Mouse (Mus musculus) liver, embryonic 15.5 days (tissue): ENCODE results near the gene Zfp697. TPM values are rescaled to one million over a fixed set of nuclear protein-coding genes. Genes with fewer than 3 reads are reported as not detected.
A peak's percentile ranks its signal among the peaks of the same experiment; 100 is the strongest.
"Not testable (repeated sequence)": the region's sequence is repeated elsewhere in the genome, so short reads cannot be mapped to it uniquely, and the experiment has no call there.

Experiments
- ATAC-seq: fragments of 200-750 bp; cut with Nextera tagmentation; 2 replicates; pipeline ENCODE4 v1.8.0; 2017; ENCODE audit warnings: moderate number of reproducible peaks, mild to moderate bottlenecking, moderate library complexity; ENCODE audit not compliant: insufficient read depth
- H3K27ac ChIP-seq: fragments of 300-500 bp; sonication (generic); replicated peaks from 2 replicates; pipeline ENCODE4 v1.5.1; 2015; ENCODE audit warnings: mild to moderate bottlenecking, inconsistent platforms
- H3K27me3 ChIP-seq: fragments of 300-500 bp; sonication (generic); 2 replicates; pipeline ENCODE4 v1.6.1; 2015; ENCODE audit warnings: mild to moderate bottlenecking, inconsistent platforms
- H3K36me3 ChIP-seq: fragments of 300-500 bp; sonication (generic); replicated peaks from 2 replicates; pipeline ENCODE4 v1.6.1; 2015; ENCODE audit warnings: moderate library complexity, mild to moderate bottlenecking, inconsistent platforms
- H3K4me1 ChIP-seq: fragments of 300-500 bp; sonication (generic); replicated peaks from 2 replicates; pipeline ENCODE4 v1.6.1; 2015; ENCODE audit warnings: inconsistent platforms
- H3K4me2 ChIP-seq: fragments of 300-500 bp; sonication (generic); 2 replicates; pipeline ENCODE4 v1.6.1; 2015; ENCODE audit warnings: moderate library complexity, mild to moderate bottlenecking, inconsistent platforms
- H3K4me3 ChIP-seq: fragments of 300-500 bp; sonication (generic); replicated peaks from 2 replicates; pipeline ENCODE4 v1.5.1; 2015; ENCODE audit warnings: mild to moderate bottlenecking, inconsistent platforms
- H3K9ac ChIP-seq: fragments of 300-500 bp; sonication (generic); 2 replicates; pipeline ENCODE4 v1.6.1; 2015; ENCODE audit warnings: moderate library complexity, mild to moderate bottlenecking, inconsistent platforms
- H3K9me3 ChIP-seq: fragments of 300-500 bp; sonication (generic); replicated peaks from 2 replicates; pipeline ENCODE4 v1.6.1; 2016; ENCODE audit warnings: inconsistent platforms
- WGBS: fragments of 180-500 bp; shearing (Covaris S2); methylation state at CpG from one replicate; pipeline ENCODE4 v1.1.7; 2015; ENCODE audit warnings: mixed read lengths; ENCODE audit not compliant: insufficient replicate concordance; 5-methylcytosine and 5-hydroxymethylcytosine counted together
- polyA plus RNA-seq: library from polyadenylated mRNA; unstranded; fragments of >200 nt; fragmentation: Nextera tagmentation; extraction: Ambion mirVana; gene quantifications from 2 replicates; pipeline ENCODE4 v1.2.1, GENCODE M21; 2015

The Zfp697 gene
- polyA plus RNA-seq, 1 experiment from 2014 or later = 2.1 TPM

DNA sequence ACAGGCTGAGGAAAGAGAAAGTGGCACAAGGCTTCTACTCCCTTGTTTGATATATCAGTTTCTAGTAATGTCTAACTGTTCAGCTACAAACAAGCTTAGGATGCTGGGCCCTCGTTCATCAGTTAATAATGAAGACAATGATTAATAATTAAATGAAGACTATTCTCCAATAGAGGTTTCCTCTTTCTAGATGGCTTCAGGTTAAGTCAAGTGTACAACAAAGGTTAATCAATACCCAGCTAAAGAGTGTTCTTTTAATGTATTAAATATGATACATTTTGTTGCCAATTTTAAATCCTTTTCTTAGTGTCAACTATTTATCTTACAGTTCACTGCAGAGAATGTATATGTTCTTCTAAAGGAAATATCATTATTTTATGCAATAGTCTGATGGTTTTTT is 74.8 kb downstream of the Zfp697 start, which contains the start of gene Gm4450:
Gene Gm4450, minus strand, starts transcription at position 101 of the 400 bp plus-strand sequence.
- not testable (repeated sequence) for H3K4me1 ChIP-seq, H3K4me2 ChIP-seq, H3K27me3 ChIP-seq, H3K36me3 ChIP-seq, H3K9ac ChIP-seq, H3K27ac ChIP-seq, H3K9me3 ChIP-seq, ATAC-seq, H3K4me3 ChIP-seq
- 33% methylated on average over 1 of the region's 1 CpGs for WGBS

DNA sequence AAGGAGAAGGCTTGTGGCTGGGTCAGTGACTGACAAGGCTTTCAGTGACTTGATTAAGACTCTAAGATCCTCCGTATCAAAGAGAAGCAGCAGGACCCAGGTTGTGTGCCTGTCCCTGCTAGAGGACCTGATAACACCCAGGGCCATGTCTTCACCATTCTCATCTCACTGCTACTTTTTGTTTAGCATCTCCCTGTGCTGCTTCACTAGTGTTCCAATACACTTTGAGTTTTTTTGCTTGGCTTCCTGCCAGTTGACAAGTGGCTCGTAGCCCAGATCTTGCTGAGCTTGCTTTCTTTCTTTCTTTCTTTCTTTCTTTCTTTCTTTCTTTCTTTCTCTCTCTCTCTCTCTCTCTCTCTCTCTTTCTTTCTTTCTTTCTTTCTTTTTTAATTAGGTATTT is 87.1 kb downstream of the Zfp697 start:
- ATAC-seq, H3K27me3 ChIP-seq, H3K9ac ChIP-seq, H3K36me3 ChIP-seq, H3K4me3 ChIP-seq, H3K27ac ChIP-seq, H3K4me2 ChIP-seq, H3K9me3 ChIP-seq, H3K4me1 ChIP-seq: not testable (repeated sequence)
- WGBS = 88% methylated on average over 1 of the region's 2 CpGs

DNA sequence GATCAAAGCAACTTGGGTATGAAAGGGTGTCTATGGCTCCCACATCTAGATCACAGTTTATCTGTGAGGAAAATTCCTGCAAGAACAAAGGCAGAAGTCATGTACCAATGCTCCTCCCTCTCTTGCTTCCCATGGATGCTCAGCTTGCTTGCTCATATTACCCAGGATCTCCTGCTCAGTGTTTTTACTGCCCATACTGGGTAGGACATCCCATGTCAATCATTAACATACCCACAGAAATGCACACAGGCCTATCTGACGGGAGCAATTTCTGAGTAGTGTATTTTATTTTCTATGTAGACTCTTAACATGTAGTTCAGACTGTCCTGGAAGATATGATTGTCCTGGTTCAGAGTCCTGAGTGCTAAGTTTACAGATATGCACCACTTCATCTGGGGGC is 88.8 kb downstream of the Zfp697 start:
- H3K27me3 ChIP-seq, H3K9ac ChIP-seq, H3K36me3 ChIP-seq, H3K9me3 ChIP-seq, H3K4me1 ChIP-seq, H3K4me3 ChIP-seq, H3K4me2 ChIP-seq, H3K27ac ChIP-seq: not testable (repeated sequence)
- ATAC-seq = peak; percentile 58; the same call in 1 of the 2 replicates
- WGBS = no CpG with 5 or more reads among the region's 1 CpGs

DNA sequence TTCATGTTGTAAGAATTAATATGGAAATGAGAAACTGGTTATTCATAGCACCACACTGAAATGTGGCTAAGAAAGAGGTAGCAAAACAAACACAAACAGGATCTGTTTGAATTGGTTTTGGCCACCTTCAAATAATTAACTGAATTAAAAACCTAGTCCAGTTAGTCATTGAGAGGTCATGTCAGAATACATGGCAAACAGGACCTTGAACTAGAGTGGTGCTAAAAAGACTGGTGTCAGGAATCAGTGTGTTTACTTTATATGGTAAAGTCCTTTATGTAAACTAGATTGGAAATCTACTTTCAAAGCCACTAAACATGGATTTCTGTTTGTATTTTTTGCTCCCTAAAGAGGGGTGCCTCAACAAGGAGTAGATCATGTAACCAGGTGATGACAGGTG is 89.2 kb downstream of the Zfp697 start:
- H3K27ac ChIP-seq, H3K4me1 ChIP-seq: not testable (repeated sequence)
- peak; percentile 60 for ATAC-seq

DNA sequence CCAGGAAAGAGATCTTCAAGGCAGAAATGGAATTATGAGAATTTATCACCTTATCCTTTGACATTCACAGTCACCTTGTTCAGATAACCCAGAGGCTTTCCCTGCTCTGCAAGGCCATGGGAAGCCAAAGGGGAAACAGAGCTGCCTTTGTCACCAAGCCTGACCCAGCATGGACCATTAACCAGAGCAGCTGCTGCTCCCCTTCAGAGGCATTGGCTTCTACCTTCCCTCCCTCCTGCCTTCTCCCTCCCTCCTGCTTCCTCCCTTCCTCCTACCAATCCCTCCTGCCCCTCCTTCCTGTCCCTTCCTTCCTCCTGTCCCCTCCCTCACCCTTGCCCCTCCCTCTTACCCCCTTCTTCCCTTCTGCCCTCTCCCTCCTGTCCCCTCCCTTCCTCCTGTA is 111.9 kb downstream of the Zfp697 start:
- H3K9me3 ChIP-seq, H3K4me1 ChIP-seq, H3K4me3 ChIP-seq, H3K27me3 ChIP-seq, H3K36me3 ChIP-seq, ATAC-seq, H3K9ac ChIP-seq, H3K4me2 ChIP-seq, H3K27ac ChIP-seq: not testable (repeated sequence)

More for the DNA sequence above, 89.2 kb downstream of the Zfp697 start:
- not testable (repeated sequence) for H3K9me3 ChIP-seq, H3K4me3 ChIP-seq, H3K4me2 ChIP-seq, H3K36me3 ChIP-seq, H3K27me3 ChIP-seq, H3K9ac ChIP-seq

DNA sequence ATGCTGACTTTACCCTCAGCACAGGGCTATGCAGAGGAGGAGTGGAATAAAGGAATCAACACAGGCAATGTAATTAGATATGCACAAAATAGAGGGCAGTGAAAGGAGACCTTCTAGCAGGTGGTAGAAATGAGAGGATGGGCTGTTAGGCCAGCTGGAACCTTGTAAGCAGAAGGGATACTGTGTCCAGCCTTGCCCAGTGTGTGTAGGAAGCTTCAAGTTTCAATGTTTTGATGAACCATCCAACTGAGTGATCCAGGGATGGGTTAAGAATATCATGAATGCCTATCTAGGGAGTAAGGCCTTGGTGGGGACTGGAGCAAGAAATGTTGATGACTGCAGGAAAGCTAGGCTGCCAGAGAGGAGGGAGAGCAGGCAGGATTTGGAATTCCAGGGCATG is 112.8 kb downstream of the Zfp697 start:
- not testable (repeated sequence) for H3K9me3 ChIP-seq, H3K4me2 ChIP-seq, H3K36me3 ChIP-seq, H3K9ac ChIP-seq, ATAC-seq, H3K4me3 ChIP-seq, H3K27me3 ChIP-seq, H3K4me1 ChIP-seq, H3K27ac ChIP-seq

DNA sequence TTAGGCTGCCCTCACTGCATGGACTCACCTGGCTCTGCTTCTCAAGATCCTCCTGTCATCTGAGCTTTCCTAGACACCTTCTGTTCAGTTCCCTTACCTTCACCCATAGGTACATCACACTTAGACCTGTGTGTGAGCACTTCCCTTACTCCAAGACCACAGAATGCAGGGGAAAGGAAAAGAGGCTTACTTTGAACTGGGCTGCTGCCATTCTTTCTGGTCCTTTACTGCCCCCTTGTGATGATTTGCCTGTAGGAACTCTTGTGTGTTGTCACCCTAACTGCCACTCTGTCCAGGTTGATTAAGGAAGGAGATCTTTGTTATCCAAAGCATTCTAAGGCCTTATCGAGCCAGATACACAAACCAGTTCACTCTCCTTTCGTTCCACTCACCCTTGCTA is 114.5 kb downstream of the Zfp697 start:
- H3K36me3 ChIP-seq, H3K9ac ChIP-seq, H3K4me1 ChIP-seq, H3K27me3 ChIP-seq, H3K9me3 ChIP-seq, H3K4me3 ChIP-seq, H3K27ac ChIP-seq, H3K4me2 ChIP-seq: not testable (repeated sequence)
- 0 out of 2 replicates have a peak, but pooled peaks have one; percentile 22 for ATAC-seq
- WGBS = no CpG with 5 or more reads among the region's 2 CpGs

DNA sequence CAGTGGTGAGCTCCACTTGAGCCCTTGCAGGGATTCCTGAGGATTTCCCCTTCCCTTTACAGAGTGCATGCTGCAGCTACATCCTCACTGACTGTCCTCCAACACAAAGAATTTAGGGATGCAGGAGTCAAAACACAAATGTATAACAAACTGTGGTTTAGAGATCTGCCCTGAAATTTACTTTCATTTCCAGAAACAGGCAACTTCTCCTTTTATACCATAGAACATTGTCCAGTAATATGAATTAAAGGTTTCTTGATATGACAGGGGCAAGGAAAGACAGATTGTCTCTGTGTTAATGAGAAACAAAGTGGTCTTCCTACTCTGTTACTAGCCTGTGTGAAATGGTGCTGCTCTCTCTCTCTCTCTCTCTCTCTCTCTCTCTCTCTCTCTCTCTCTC is 115.1 kb downstream of the Zfp697 start:
- H3K9ac ChIP-seq, H3K27me3 ChIP-seq, H3K9me3 ChIP-seq: not testable (repeated sequence)

DNA sequence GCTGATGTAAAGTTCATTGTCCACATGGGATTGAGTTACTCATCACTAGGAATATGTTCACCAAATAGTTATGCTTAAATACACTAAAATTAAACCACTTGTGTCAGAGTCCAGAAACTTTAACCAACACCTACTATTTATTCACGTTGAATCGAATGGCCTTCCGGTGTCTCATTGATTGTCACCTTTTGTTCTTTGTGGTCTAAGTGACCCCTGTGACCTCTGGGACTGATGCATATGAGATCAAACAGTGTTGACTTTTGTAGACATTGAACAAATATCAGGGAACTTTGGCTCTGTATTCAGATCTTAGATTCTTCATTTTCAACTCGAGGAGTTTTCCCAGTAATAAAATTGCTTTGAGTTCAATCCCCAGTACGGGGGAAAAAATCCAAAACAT is 125.0 kb downstream of the Zfp697 start:
- H3K9ac ChIP-seq, H3K27me3 ChIP-seq, H3K27ac ChIP-seq, H3K36me3 ChIP-seq, H3K4me1 ChIP-seq, H3K9me3 ChIP-seq, H3K4me3 ChIP-seq, H3K4me2 ChIP-seq: not testable (repeated sequence)
- WGBS = no CpG with 5 or more reads among the region's 5 CpGs
- peak; percentile 61; the same call in 1 of the 2 replicates for ATAC-seq

More for the DNA sequence above, 115.1 kb downstream of the Zfp697 start:
- H3K4me3 ChIP-seq, H3K4me1 ChIP-seq, H3K36me3 ChIP-seq, H3K4me2 ChIP-seq, H3K27ac ChIP-seq, ATAC-seq: not testable (repeated sequence)

DNA sequence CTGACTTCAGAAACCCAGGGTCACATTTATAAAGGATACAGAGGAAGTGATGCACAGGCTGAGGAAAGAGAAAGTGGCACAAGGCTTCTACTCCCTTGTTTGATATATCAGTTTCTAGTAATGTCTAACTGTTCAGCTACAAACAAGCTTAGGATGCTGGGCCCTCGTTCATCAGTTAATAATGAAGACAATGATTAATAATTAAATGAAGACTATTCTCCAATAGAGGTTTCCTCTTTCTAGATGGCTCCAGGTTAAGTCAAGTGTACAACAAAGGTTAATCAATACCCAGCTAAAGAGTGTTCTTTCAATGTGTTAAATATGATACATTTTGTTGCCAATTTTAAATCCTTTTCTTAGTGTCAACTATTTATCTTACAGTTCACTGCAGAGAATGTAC is 128.2 kb downstream of the Zfp697 start, which contains the start of gene Hsd3b4:
Gene Hsd3b4, minus strand, starts transcription at position 101 of the 400 bp plus-strand sequence.
- H3K4me3 ChIP-seq, ATAC-seq: not testable (repeated sequence)

DNA sequence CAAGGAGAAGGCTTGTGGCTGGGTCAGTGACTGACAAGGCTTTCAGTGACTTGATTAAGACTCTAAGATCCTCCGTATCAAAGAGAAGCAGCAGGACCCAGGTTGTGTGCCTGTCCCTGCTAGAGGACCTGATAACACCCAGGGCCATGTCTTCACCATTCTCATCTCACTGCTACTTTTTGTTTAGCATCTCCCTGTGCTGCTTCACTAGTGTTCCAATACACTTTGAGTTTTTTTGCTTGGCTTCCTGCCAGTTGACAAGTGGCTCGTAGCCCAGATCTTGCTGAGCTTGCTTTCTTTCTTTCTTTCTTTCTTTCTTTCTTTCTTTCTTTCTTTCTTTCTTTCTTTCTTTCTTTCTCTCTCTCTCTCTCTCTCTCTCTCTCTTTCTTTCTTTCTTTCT is 140.5 kb downstream of the Zfp697 start:
- not testable (repeated sequence) for H3K27ac ChIP-seq, ATAC-seq, H3K4me3 ChIP-seq, H3K9ac ChIP-seq, H3K9me3 ChIP-seq, H3K4me1 ChIP-seq, H3K36me3 ChIP-seq, H3K27me3 ChIP-seq, H3K4me2 ChIP-seq
- WGBS = 36% methylated on average over 1 of the region's 2 CpGs

More for the DNA sequence above, 128.2 kb downstream of the Zfp697 start, which contains the start of gene Hsd3b4:
- H3K27me3 ChIP-seq, H3K9ac ChIP-seq, H3K4me1 ChIP-seq, H3K9me3 ChIP-seq, H3K27ac ChIP-seq, H3K36me3 ChIP-seq, H3K4me2 ChIP-seq: not testable (repeated sequence)
- WGBS = no CpG with 5 or more reads among the region's 1 CpGs

DNA sequence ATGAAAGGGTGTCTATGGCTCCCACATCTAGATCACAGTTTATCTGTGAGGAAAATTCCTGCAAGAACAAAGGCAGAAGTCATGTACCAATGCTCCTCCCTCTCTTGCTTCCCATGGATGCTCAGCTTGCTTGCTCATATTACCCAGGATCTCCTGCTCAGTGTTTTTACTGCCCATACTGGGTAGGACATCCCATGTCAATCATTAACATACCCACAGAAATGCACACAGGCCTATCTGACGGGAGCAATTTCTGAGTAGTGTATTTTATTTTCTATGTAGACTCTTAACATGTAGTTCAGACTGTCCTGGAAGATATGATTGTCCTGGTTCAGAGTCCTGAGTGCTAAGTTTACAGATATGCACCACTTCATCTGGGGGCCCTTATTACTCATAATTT is 142.3 kb downstream of the Zfp697 start:
- not testable (repeated sequence) for H3K9ac ChIP-seq, H3K27ac ChIP-seq, H3K27me3 ChIP-seq, H3K4me3 ChIP-seq, H3K4me2 ChIP-seq, H3K9me3 ChIP-seq, H3K4me1 ChIP-seq, H3K36me3 ChIP-seq
- peak; percentile 70 for ATAC-seq
- no CpG with 5 or more reads among the region's 1 CpGs for WGBS

DNA sequence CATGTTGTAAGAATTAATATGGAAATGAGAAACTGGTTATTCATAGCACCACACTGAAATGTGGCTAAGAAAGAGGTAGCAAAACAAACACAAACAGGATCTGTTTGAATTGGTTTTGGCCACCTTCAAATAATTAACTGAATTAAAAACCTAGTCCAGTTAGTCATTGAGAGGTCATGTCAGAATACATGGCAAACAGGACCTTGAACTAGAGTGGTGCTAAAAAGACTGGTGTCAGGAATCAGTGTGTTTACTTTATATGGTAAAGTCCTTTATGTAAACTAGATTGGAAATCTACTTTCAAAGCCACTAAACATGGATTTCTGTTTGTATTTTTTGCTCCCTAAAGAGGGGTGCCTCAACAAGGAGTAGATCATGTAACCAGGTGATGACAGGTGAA is 142.7 kb downstream of the Zfp697 start:
- not testable (repeated sequence) for H3K9me3 ChIP-seq
- ATAC-seq = peak; percentile 67; the same call in 1 of the 2 replicates

More for the DNA sequence above, 142.7 kb downstream of the Zfp697 start:
- not testable (repeated sequence) for H3K4me2 ChIP-seq, H3K4me1 ChIP-seq, H3K27ac ChIP-seq, H3K9ac ChIP-seq, H3K27me3 ChIP-seq, H3K4me3 ChIP-seq, H3K36me3 ChIP-seq
